Mouse (Mus musculus): Measurements from ENCODE around the gene Slc18a2.

The Slc18a2 gene

GRCm38 (mm10) chr19:59276354-59276753 is 15.7 kb downstream of the Slc18a2 start:
- no peak for DNase-seq (ENCODE audit: low spot score)

GRCm38 (mm10) chr19:59280841-59281240 is 20.1 kb downstream of the Slc18a2 start:
- DNase-seq (ENCODE audit: low spot score): no peak

GRCm38 (mm10) chr19:59282001-59282400 is 21.3 kb downstream of the Slc18a2 start:
- DNase-seq (ENCODE audit: low spot score): no peak

- DNase-seq (ENCODE audit: low spot score): no peak
Measured at GRCm38 (mm10) chr19:59289042-59289441, 28.3 kb downstream of the Slc18a2 start.

- no peak for DNase-seq (ENCODE audit: low spot score)
Measured at GRCm38 (mm10) chr19:59289811-59290210, 29.1 kb downstream of the Slc18a2 start.

- DNase-seq (ENCODE audit: low spot score): no peak
Measured at GRCm38 (mm10) chr19:59292183-59292839, 31.6 kb downstream of the Slc18a2 start.

GRCm38 (mm10) chr19:59315308-59315707 is 54.6 kb downstream of the Slc18a2 start:
- no peak for DNase-seq (ENCODE audit: low spot score)

GRCm38 (mm10) chr19:59316571-59316970 is 55.9 kb downstream of the Slc18a2 start:
- DNase-seq (ENCODE audit: low spot score): no peak

GRCm38 (mm10) chr19:59321990-59322389 is 61.3 kb downstream of the Slc18a2 start, which contains the start of gene Rps12-ps3:
TSS of gene Rps12-ps3 (plus strand) at chr19:59322290.
- DNase-seq (ENCODE audit: low spot score): no peak

GRCm38 (mm10) chr19:59330816-59331225 is 70.1 kb downstream of the Slc18a2 start:
- DNase-seq (ENCODE audit: low spot score): no peak

GRCm38 (mm10) chr19:59336655-59337054 is 76.0 kb downstream of the Slc18a2 start:
- no peak for DNase-seq (ENCODE audit: low spot score)

- no peak for DNase-seq (ENCODE audit: low spot score)
Measured at GRCm38 (mm10) chr19:59337872-59338681, 77.4 kb downstream of the Slc18a2 start.

- no peak for DNase-seq (ENCODE audit: low spot score)
Measured at GRCm38 (mm10) chr19:59339908-59340307, 79.2 kb downstream of the Slc18a2 start.

- no peak for DNase-seq (ENCODE audit: low spot score)
Measured at GRCm38 (mm10) chr19:59342964-59343363, 82.3 kb downstream of the Slc18a2 start.

- peak; percentile 32 for DNase-seq (ENCODE audit: low spot score)
Measured at GRCm38 (mm10) chr19:59344304-59344711, 83.6 kb downstream of the Slc18a2 start.

GRCm38 (mm10) chr19:59345081-59345657 is 84.5 kb downstream of the Slc18a2 start:
- DNase-seq (ENCODE audit: low spot score): peak; percentile 71

All from testis, postnatal 14 days (tissue).